Mouse (Mus musculus) heart, postnatal 0 days (tissue): ENCODE results near the gene Vav3. TPM values are rescaled to one million over a fixed set of nuclear protein-coding genes. Genes with fewer than 3 reads are reported as not detected.

Source experiments
- ATAC-seq: fragments of 200-750 bp; cut with Nextera tagmentation; 2 replicates; pipeline ENCODE4 v1.8.0; 2017; ENCODE audit warnings: low read depth, moderate number of reproducible peaks, moderate library complexity; ENCODE audit not compliant: insufficient read depth
- DNase-seq: peaks from one replicate; pipeline ENCODE4 v3.0.0-alpha.2; 2016; ENCODE audit warnings: low spot score
- H3K27ac ChIP-seq: fragments of 300-500 bp; sonication (generic); 2 replicates; pipeline ENCODE4 v1.5.1; 2014; ENCODE audit warnings: low read depth, mild to moderate bottlenecking
- H3K27me3 ChIP-seq: fragments of 300-500 bp; sonication (generic); 2 replicates; pipeline ENCODE4 v1.6.1; 2014; ENCODE audit warnings: low read length, mixed read lengths; ENCODE audit not compliant: control insufficient read depth, insufficient read depth
- H3K36me3 ChIP-seq: fragments of 300-500 bp; sonication (generic); replicated peaks from 2 replicates; pipeline ENCODE4 v1.6.1; 2014; ENCODE audit warnings: low read length, mixed read lengths; ENCODE audit not compliant: control insufficient read depth, insufficient read depth
- H3K4me1 ChIP-seq: fragments of 300-500 bp; sonication (generic); 2 replicates; pipeline ENCODE4 v1.6.1; 2014; ENCODE audit warnings: antibody characterized with exemption; ENCODE audit not compliant: control insufficient read depth, insufficient read depth
- H3K4me2 ChIP-seq: fragments of 300-500 bp; sonication (generic); 2 replicates; pipeline ENCODE4 v1.6.1; 2014; ENCODE audit warnings: low read depth, mild to moderate bottlenecking, low read length, moderate library complexity
- H3K4me3 ChIP-seq: fragments of 300-500 bp; sonication (generic); 2 replicates; pipeline ENCODE4 v1.5.1; 2014; ENCODE audit warnings: low read depth, low read length
- H3K9ac ChIP-seq: fragments of 300-500 bp; sonication (generic); replicated peaks from 2 replicates; pipeline ENCODE4 v1.6.1; 2014; ENCODE audit warnings: low read depth, low read length, mixed read lengths
- H3K9me3 ChIP-seq: fragments of 300-500 bp; sonication (generic); replicated peaks from 2 replicates; pipeline ENCODE4 v1.6.1; 2016; ENCODE audit warnings: low read length; ENCODE audit not compliant: control insufficient read depth
- CTCF ChIP-seq: IDR thresholded peaks from 2 replicates; pipeline ENCODE4 v1.5.1; 2016; ENCODE audit warnings: antibody characterized with exemption, control low read depth, low read depth
- EP300 ChIP-seq: IDR thresholded peaks from 2 replicates; pipeline ENCODE4 v1.6.1; 2016; ENCODE audit warnings: antibody characterized with exemption, low read depth
- WGBS: fragments of 180-500 bp; shearing (Covaris S2); extraction: QIAGEN DNeasy Blood & Tissue Kit; methylation state at CpG from one replicate; pipeline ENCODE4 v1.1.7; 2014; 5-methylcytosine and 5-hydroxymethylcytosine counted together
- polyA plus RNA-seq: library from polyadenylated mRNA; unstranded; fragments of >200 nt; fragmentation: Nextera tagmentation; extraction: Ambion mirVana; gene quantifications from 2 replicates; pipeline ENCODE4 v1.2.1, GENCODE M21; 2015
- total RNA-seq: library from RNA; depleted of rRNA; stranded (reverse); fragments of >200 nt; gene quantifications from 2 replicates; pipeline ENCODE4 v1.2.3, GENCODE M21; 2014; ENCODE audit warnings: low replicate concordance

Vav3 gene
- total and polyA plus RNA-seq, 2 experiments from 2014 or later: 5.1 to 25.0 TPM

DNA sequence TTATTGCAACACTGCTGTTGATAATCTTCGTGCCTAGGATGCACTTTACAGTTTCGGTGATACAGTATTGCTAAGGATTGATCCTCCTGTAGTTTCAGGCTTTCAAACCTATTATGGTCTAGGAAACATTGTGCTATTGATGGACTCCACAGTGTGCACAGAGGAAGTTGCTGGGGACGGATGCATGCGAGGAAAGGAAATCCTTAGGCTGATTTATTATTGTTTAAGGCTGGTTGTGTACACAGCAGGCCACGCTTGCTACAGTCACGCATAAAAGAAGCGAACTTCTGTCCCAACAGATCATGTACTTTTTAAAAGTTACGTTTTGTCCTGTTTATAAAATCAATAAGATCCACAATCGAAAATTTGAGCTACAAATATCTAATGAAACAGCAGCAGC lies 1.2 kb upstream of the Vav3 start:
- Histone ChIP-seq H3K4me2 (0 out of 2 replicates have a peak overlapping the region, but pooled peaks have one; percentile 95), H3K9me3 (no peaks in the 10 kb centered on the region), H3K9ac (no peak overlapping the region), H3K4me1 (no peaks in the 10 kb centered on the region), H3K27ac (peak overlapping the region; percentile 86; the same call in 1 of the 2 replicates), H3K27me3 (no peaks in the 10 kb centered on the region), H3K4me3 (no peak overlapping the region; the same call in 1 of the 2 replicates), H3K36me3 (no peaks in the 10 kb centered on the region)
- 59% methylated on average over 9 of the region's 9 CpGs for WGBS
- ATAC-seq (no peak), DNase-seq (no peak)
- TF ChIP-seq EP300 (no peak), CTCF (no peak)

DNA sequence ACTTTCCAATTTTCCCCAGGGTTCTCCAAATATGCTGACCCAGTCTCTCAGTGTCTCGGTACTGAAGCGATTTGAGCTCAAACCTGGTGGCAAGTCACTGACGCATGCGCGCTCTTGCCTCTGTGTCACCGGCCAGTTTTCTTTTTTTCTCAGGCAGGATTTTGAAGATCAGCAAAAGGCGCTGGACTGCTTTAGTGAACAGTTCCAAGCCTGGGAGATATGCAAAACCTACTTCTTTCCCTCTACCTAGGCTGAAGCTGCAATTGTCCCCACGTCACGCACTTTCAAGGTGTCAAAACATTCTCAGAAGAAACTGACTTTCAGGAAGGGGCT lies 546 bp upstream of the Vav3 start:
- H3K9ac ChIP-seq: peak overlapping the region; percentile 71
- ATAC-seq: peak; percentile 39
- H3K27ac ChIP-seq: peak overlapping the region; percentile 86
- no peaks in the 10 kb centered on the region for H3K9me3 ChIP-seq
- no peak for TF ChIP-seq EP300
- no peak for TF ChIP-seq CTCF
- peak; percentile 31 for DNase-seq
- 1% methylated on average over 9 of the region's 9 CpGs for WGBS
- no peaks in the 10 kb centered on the region for H3K27me3 ChIP-seq
- H3K4me3 ChIP-seq: peak overlapping the region; percentile 73
- H3K4me2 ChIP-seq: peak overlapping the region; percentile 95
- H3K36me3 ChIP-seq: no peaks in the 10 kb centered on the region
- no peaks in the 10 kb centered on the region for H3K4me1 ChIP-seq

DNA sequence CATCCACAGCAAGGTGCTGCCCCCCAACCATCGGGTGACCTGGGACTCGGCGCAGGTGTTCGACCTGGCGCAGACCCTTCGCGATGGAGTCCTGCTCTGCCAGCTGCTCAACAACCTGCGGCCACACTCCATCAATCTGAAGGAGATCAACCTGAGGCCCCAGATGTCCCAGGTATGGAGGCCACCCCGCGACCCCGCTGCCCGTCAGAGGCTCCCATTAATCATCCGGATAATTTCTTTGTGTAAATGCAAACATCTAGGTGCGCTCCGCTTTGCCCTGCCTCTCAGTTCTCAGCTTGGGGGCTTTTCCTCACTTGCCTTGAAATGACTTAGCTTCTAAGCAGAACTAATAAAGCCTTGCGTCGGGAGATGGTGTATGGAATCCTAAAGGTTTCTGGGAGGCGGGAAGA lies 623 bp downstream of the Vav3 start:
- H3K27me3 ChIP-seq: no peaks in the 10 kb centered on the region
- TF ChIP-seq EP300 (no peak), CTCF (no peak)
- no peaks in the 10 kb centered on the region for H3K9me3 ChIP-seq
- no peak for DNase-seq
- peak overlapping the region; percentile 95 for H3K4me2 ChIP-seq
- peak overlapping the region; percentile 86 for H3K27ac ChIP-seq
- 1% methylated on average over 18 of the region's 18 CpGs for WGBS
- no peak for ATAC-seq
- peak overlapping the region; percentile 71 for H3K9ac ChIP-seq
- no peaks in the 10 kb centered on the region for H3K36me3 ChIP-seq
- H3K4me3 ChIP-seq: peak overlapping the region; percentile 73
- no peaks in the 10 kb centered on the region for H3K4me1 ChIP-seq

DNA sequence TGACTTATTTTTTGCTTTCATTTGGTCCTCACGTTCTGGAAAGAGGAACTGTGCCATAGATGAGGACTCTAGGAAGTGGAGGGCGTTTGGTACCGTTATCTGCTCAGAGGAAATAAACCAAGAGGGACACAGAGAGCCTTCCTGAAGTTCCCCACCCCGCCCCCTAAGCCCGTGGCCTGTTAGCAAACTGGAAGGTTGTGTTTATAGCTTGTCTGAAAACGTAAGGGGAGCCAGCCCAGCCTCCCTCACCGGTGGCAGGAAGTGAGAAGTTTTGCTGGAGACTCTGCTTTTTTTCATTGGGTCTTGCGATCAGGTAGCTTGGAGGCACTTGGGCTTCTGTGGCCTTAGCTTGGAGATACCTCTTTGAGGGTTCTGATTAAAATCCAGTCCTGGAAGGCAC lies 1.2 kb downstream of the Vav3 start:
- no peaks in the 10 kb centered on the region for H3K4me1 ChIP-seq
- no peaks in the 10 kb centered on the region for H3K9me3 ChIP-seq
- H3K27me3 ChIP-seq: no peaks in the 10 kb centered on the region
- TF ChIP-seq EP300 (no peak), CTCF (no peak)
- peak overlapping the region; percentile 95 for H3K4me2 ChIP-seq
- DNase-seq (no peak), ATAC-seq (no peak)
- H3K4me3 ChIP-seq: peak overlapping the region; percentile 73
- no peak overlapping the region for H3K27ac ChIP-seq
- H3K9ac ChIP-seq: no peak overlapping the region; the same call in 1 of the 2 replicates
- WGBS: 8% methylated on average over 8 of the region's 8 CpGs
- no peaks in the 10 kb centered on the region for H3K36me3 ChIP-seq

DNA sequence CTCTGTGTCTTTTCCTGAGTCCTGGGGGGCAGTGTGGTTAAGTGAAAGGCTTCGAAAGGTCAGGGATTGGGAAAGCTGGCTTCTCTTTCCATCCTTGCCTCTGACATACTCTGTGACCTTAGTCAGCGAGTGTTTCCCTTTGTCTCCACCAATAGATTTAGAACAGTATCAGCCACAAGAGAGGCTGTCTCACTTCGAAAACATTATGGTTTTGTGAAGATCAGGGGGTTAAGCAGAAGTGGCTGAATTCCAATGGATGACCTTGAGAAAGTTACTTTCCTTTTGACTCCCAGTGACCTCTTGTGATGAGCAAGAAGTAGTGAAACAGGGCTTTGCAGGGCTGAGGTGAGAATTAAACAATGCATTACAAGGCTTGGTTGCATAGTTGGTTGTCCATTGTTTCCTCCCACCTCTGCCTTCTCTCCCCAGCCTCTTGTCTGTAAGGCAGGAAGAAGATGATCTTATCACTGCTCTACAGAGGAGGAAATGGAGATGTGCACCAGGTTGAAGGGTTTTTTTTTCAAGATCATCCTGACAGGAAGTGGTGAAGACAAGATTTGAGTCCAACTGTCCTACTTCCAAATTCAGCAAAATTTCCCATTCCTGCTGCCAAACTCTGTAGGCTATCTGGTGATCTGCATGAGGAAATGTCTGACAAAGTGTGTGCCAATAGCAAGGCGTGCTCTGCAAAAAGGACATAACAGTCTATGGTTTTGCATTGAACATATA lies 11.7 kb downstream of the Vav3 start:
- no peak for ATAC-seq
- no peaks in the 10 kb centered on the region for H3K4me1 ChIP-seq
- H3K27ac ChIP-seq: peak overlapping the region; percentile 11; the same call in 1 of the 2 replicates
- H3K9ac ChIP-seq: no peak overlapping the region
- 51% methylated on average over 4 of the region's 4 CpGs for WGBS
- TF ChIP-seq EP300: no peak
- TF ChIP-seq CTCF: no peak
- no peak overlapping the region for H3K4me3 ChIP-seq
- no peaks in the 10 kb centered on the region for H3K9me3 ChIP-seq
- H3K4me2 ChIP-seq: no peak overlapping the region
- H3K36me3 ChIP-seq: no peaks in the 10 kb centered on the region
- DNase-seq: no peak
- H3K27me3 ChIP-seq: no peaks in the 10 kb centered on the region

DNA sequence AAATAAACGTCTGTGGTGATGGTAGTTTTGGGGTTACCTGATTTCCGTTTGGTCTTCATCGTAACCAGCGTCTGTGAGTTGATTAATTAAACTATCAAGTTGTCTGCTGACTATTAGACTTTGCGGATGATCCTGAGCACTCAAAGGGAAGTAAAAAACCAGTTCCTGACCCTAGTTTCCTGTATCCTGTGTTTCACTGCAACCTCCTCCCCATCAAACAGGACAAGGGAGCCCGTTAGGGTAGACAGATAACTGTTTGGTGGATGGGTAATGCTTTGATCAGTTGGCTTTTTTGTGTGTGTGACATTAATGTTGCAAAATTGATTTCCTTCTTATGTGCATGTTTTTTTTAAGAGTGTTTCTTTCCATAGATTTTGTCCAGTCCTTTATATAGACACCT lies 12.2 kb downstream of the Vav3 start:
- Histone ChIP-seq H3K27ac (no peak overlapping the region), H3K9ac (no peak overlapping the region), H3K9me3 (no peaks in the 10 kb centered on the region), H3K27me3 (no peaks in the 10 kb centered on the region), H3K4me3 (no peak overlapping the region), H3K4me1 (no peaks in the 10 kb centered on the region), H3K4me2 (no peak overlapping the region), H3K36me3 (no peaks in the 10 kb centered on the region)
- no peak for ATAC-seq
- DNase-seq: no peak
- 59% methylated on average over 6 of the region's 6 CpGs for WGBS
- TF ChIP-seq CTCF: no peak
- TF ChIP-seq EP300: no peak
